Mouse (Mus musculus): Measurements from ENCODE around the gene Anapc2.

Anapc2 gene

GRCm38 (mm10) chr2:25273010-25273409, 732 bp downstream of the Anapc2 start:
- no peak for DNase-seq

DNA sequence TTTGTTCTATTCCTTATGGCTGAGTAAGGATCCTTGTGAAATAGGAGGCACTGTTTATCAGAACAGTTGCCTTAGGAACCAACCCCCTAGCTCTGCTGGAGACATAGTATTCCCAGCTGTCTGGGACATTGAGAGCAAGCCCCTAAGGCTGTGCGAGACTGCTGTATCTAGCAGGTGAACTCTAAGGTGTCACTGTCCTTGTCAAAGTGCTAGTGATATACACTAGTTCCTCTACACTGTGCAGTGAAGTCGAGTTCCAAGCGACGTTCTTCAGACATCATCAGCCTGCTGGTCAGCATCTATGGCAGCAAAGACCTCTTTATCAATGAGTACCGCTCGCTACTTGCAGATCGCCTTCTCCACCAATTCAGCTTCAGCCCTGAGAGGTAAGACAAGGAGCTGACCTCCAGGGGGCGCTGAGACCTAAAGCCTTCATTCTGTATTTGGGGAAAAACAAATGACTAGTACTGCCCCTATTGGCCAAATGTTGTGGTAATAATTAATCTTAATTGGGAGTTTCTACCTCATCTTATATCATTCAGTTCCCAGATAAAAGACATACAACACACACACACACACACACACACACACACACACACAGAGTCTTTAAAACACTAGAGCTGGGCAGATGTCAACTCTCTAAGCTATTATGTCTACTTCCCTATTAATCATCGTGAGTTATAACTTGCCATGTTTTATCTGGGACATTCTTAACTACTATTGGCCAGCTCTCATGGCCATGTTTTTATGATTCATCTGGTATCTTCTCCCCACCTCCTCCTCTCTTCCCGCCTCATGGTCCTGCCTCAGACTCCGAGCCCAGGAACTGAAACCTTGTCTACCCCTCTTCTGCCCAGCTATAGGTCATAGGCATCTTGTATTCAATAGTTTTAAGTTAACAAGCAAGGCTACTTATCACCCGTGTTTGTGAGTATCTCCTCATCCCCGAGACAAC, 6.9 kb downstream of the Anapc2 start:
- peak; percentile 86 for DNase-seq

- DNase-seq: no peak
Measured at GRCm38 (mm10) chr2:25285551-25285950, 13.3 kb downstream of the Anapc2 start.

DNA sequence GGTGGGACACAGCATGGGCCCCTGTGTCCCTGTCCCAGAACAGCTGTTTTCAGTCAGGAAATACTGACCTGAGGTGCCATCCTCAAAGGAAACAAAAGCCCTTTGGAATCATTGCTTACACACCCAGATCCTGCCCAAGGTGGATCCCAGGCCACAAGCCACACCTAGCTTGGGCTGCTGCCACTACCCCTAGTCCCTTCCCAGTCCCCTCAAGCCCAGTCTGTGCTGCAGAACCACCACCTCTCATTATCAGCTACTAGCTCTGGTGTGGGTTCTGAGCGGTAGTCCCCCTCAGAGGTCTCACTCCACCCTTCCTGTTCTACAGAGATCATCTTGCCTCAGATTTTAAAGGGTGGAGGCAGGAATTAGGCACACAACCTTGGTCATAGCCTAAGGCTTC, 14.0 kb downstream of the Anapc2 start:
- no peak for DNase-seq

GRCm38 (mm10) chr2:25286837-25287636, 14.8 kb downstream of the Anapc2 start:
- DNase-seq: no peak

DNA sequence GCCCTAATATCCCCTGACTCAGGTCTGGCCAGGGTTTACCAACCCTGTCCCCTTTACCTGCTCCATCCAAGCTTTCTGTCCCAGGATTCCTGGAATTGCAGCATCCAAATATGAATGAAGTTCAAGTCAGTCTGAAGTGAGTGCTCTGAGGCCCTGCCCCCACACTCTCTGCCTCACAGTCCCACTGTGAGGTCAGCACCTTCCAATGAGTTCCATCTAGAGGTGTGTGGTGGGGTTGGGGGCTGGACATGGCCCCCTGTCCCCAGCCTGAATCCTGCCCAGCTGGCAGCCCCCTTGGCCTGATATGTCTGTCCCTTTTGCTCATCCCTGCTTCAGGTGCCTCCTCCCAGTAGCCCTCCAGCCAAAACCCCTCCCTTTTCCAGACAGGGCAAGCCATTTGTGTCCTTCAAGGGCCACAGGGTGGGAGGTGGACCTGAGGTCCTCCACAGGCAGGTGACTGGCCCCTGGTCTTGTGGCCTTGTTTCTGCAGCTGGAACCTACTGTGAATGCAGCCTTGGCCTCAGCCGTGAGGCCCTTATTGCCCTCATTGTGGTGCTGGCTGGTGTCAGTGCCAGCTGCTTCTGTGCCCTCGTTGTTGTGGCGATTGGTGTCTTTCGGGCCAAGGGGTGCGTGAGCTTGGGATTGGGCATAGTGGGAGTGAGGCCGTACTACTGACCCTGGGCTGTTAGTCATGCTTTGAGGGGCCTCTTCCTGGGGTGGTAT, 15.8 kb downstream of the Anapc2 start, which contains the start of gene Tmem210:
Gene Tmem210, plus strand, starts transcription at position 219 of the 723 bp plus-strand sequence.
- no peak for DNase-seq

GRCm38 (mm10) chr2:25288734-25289345, 16.6 kb downstream of the Anapc2 start:
- DNase-seq: no peak

- no peak for DNase-seq
Measured at GRCm38 (mm10) chr2:25289651-25290050, 17.4 kb downstream of the Anapc2 start, which contains the start of gene Lrrc26. Gene Lrrc26 (plus strand): TSS chr2:25289915.

- DNase-seq: no peak
Measured at GRCm38 (mm10) chr2:25290101-25290815, 18.0 kb downstream of the Anapc2 start.

DNA sequence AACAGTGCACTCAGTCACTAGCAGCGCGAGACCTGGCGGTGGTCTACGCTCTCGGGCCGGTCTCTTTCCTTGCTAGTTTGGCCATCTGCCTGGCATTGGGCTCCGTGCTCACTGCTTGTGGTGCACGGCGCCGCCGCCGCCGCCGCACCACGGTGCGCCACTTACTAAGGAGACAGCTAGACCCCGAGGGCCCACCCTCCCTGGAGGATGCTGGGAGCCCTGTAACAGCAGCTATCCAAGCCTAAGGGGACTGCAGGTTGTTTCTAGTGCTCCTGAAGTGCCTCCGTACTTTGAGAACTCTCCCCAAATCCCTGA, 18.5 kb downstream of the Anapc2 start:
- no peak for DNase-seq

GRCm38 (mm10) chr2:25291184-25292053, 19.1 kb downstream of the Anapc2 start:
- no peak for DNase-seq

DNA sequence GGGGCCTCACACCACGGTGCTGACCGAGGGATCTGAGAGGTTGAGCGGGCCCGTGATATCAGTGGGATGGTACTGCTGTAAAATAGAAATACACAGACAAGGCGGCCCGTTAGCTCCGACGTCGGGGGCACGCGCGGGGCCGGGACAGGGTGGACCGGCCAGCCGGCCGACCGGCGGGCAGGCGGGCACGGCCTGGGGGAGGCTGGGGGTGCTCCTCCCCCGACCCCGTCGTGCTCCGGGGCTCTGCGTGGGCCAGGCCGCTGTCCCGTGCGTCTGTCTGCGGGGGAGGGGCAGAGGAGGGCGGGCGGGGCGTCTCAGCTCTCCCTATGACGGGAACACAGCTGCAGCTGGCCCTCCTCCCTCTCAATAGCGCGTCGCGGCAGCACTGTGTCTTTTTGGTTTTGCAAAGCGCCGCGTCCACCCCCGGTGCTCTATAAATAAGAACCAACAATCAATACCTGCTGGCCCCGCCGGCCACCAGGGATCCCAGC, 19.8 kb downstream of the Anapc2 start:
- no peak for DNase-seq

GRCm38 (mm10) chr2:25292856-25293255, 20.6 kb downstream of the Anapc2 start:
- DNase-seq: peak; percentile 85

GRCm38 (mm10) chr2:25293706-25294105, 21.4 kb downstream of the Anapc2 start:
- DNase-seq: no peak

GRCm38 (mm10) chr2:25297093-25297492, 24.8 kb downstream of the Anapc2 start:
- no peak for DNase-seq

DNA sequence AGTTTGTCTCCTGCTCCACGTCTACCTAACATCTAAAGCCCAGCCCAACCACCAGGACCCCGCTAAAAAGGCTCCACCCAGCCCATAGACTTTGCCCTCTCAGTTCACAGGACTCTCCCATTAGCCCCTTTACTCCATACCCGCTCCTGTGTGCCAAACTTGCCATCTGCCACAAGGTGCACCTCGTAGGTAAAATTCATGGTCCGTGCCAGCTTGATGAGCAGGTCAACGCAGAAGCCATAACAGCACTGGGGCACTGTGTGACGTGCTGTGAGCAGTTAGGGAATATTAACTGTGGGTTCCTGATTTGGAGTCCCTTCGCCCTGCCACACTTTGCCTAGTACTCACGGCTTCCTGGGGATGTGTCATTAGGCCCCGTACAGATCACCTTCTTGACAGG, 25.8 kb downstream of the Anapc2 start:
- no peak for DNase-seq

DNA sequence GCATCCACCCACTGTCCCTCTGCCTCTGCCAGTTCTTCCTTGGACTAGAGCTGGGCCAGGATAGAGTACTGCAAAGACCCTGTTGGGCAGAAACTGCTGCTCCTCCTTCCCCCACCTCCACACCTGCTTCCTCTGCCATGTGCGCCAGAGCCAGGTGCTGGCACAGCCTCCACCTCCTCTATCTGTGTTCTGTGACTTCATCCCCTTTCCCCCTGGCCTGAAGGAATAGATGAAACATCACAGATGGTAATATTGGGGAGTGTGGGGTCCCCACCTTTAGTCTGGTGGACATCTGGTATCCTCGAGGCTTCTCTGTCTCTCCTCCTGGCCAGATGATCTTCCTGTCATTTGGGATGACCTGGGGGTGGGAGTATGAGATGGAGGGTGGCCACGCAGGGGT, 31.2 kb downstream of the Anapc2 start:
- no peak for DNase-seq

DNA sequence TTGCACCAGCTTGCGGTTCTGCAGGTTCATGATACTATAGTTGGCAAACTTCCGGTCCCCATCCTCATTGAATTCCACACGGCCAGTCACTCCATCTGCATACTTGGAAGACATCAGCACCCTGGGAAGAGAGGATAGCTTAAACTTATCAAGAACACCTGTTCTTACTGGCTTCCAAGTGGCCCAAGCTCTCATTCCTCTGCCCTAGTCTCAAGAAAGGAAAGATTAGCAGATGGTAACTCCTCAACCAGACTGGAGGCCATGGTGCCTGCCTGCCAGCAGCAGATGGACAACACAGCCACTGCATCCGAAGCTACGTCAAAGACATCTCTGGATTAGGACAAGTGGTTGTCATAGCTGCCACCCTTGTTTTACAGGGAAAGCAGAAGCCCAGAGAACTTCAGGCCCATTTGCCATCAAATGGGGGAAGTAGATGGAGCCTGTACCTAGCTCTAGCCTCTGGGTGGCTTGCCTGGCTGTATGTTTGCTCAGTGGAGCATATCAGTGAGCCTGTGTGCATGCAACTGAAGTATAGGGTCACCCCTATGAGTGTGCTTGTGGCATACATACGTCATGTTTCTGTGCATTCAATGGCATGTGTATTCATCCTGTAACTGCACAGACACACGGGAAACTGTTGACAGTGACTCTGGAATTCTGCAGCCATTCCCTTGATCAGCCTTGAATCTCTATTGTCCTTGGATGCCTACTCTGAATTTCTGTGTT, 31.8 kb downstream of the Anapc2 start:
- no peak for DNase-seq

- DNase-seq: peak; percentile 79
Measured at GRCm38 (mm10) chr2:25304657-25305541, 32.6 kb downstream of the Anapc2 start.
